Mouse (Mus musculus): ENCODE data around the gene Ubr1.
"Not testable (repeated sequence)": the region's sequence is repeated elsewhere in the genome, so short reads cannot be mapped to it uniquely, and the experiment has no call there.

Ubr1 gene

DNA sequence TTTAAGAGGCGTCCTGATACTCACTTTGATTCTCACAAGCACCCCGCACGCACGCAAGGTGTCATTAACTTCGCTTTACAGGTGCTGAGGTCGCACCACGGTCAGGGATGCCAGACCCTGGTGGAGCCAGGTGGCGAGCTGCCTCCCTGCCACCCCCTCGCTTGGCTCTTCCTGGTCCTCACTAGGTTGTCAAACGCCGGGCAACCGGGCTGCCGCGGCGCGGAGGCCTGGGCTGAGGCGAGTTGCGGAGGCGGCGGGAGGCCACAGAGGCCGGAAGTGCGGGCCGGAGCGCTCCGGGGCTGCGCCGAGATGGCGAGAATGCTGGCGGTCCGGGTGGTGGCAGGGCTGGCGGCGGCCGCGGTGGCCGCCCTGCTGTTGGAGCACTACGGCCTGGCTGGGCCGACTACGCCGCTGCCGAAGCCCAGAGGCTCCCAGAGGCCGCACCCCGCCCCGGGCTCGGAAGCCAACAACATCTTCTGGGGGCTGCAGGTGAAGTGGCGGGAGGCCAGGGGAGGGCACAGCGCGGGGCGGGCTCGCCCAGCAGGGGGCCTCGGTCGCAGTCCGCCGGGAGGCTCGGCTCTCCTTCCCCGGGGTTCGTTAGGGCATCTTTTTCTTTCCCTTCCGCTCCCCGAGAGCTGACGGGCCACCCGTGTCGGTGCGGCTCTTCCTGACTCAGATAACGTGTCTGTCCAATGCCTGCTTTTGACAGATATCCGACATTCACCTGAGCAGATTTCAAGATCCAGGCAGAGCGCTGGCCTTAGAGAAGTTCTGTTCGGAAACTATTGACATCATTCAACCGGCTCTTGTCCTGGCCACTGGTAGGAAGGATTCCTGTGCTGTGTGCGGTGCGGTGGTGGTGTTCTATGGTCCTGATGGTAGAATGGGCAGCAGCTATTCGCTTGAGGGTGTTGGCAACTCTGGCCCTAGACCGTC lies 6.7 kb upstream of the Ubr1 start, which contains the start of gene Tmem62:
TSS of gene Tmem62 (plus strand) at position 28 of the 936 bp plus-strand sequence.
- ATAC-seq (ENCODE audit: insufficient number of reproducible peaks, low FRiP score, low TSS enrichment): peak; percentile 80

DNA sequence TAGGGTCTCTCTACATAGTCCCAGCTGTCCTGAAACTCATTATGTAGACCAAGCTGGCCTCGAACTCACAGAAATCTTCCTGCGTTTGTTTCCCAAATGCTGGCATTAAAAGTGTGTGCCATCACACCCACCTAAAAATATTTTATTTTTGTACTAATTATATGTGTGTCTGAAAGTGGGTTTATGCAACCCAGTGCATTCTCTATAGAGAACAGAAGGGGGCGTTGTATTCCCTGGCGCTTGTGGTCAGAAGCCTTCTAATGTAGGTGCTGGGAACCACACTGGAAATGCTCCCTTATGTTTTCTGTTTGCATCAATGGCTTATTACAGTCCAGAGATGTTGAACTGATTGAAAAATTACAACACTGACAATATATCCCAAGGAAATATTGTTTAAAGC lies 5.8 kb upstream of the Ubr1 start:
- no peak for ATAC-seq (ENCODE audit: insufficient number of reproducible peaks, low FRiP score, low TSS enrichment)

DNA sequence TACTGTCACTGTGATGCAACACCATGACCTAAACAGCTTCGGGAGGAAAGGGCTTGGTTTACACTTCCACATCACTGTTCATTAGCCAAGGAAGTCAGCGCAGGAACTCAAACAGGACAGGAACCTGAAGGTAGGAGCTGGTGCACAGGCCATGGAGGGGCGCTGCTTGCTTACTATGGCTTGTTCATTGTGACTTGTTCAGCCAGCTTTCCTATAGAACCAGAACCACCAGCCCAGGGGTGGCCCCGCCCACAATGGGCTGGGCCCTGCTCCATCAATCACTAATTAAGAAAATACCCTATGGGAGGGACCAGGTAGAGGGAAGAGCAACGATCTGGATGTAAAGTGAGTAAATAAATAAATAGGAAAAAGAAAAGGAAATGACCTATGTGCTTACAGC lies 2.4 kb upstream of the Ubr1 start:
- no peak for ATAC-seq (ENCODE audit: insufficient number of reproducible peaks, low FRiP score, low TSS enrichment)

DNA sequence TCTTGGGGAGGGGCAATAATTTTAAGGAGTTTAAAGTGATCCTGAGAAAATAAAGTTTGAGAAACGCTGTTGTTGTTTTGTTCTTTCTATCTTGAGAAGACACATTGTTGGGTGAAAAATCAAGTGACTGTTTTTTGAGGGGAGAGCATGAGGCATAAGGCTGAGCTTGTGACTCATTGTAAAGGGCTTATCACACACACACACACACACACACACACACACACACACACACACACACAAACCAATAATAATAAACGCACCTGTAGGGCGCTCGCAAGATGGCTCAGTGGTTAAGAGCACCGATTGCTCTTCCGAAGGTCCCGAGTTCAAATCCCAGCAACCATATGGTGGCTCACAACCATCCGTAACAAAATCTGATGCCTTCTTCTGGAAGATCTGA lies 1.7 kb upstream of the Ubr1 start:
- not testable (repeated sequence) for ATAC-seq (ENCODE audit: insufficient number of reproducible peaks, low FRiP score, low TSS enrichment)

DNA sequence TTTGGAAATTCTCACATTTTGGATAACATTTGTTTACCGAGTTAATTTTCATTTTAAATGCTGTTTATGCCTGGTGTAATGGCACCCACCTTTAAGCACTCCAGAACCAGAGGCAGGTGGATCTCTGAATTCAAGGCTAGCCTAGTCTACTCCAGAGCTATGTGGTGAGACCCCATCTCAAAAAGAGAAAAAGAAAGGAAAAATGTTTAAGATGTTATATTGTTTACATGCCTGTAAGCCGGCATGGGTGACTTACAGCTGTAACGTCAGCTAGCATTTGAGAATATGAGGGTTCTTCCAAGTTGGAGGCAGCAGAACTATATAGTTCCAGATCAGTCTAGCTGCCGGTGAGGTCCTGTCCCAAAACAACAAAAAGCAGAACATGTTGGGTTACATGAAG lies 1.3 kb upstream of the Ubr1 start:
- no peak for ATAC-seq (ENCODE audit: insufficient number of reproducible peaks, low FRiP score, low TSS enrichment)

DNA sequence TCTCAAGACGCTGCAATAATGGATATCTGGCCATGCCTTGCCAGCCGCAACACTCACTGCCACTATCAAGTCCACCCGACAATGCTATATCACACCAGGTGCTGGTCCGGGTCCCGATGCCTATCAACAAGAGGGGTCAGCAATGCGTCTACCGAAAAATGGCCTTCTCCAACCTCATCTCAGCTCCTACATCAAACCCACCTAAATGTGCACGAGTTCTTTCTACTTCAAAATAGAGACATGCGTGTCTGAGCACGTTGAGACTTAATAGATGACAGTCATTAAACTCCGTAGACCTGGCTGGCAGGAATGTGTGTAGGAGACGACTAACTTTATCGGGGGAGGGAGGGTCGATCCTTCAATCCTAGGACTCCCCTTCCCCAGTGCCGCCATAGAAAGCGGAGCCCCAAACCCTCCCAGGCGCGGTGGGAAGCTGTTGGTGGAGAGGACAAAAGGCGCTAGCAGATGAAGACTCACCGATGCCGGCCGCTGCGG lies 423 bp downstream of the Ubr1 start:
- ATAC-seq (ENCODE audit: insufficient number of reproducible peaks, low FRiP score, low TSS enrichment): peak; percentile 8; the same call in 1 of the 2 replicates

DNA sequence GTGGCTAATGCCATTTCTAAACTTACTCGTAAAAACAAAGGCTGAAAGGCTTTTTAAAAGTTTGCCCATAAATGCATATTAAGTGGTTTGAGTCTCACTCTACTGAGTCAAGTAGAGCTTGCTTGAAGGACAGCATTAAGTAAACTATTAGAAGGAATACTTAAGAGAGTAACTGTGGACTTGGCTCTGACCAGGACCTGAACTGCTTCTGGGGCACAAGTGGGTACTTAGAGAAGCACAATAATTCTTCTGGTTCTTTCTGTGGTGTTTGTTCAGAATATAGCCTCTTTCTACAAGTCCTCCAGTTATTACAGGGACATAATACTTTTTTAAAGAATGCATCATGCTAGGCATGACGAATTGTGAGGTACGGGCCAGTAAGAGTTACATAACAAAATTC lies 5.0 kb downstream of the Ubr1 start:
- no peak for ATAC-seq (ENCODE audit: insufficient number of reproducible peaks, low FRiP score, low TSS enrichment)

DNA sequence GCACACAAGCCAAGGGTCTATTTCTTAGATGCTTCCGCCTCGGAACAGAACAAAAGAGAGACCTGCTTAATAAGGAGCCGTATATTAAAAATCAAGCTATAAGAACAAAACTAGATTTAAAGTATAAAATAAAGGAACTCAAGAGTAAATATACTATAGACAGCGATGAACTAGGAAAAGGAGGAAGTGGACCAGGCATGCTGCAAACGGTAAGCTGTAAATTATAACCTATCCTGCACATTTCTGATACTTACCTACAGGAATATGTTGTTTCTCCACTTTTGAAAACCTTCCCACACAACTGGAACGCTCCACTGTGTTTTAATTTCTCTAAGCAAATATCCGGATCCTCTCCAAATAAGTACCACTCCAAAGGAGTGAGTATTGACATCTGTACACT lies 7.4 kb downstream of the Ubr1 start:
- ATAC-seq (ENCODE audit: insufficient number of reproducible peaks, low FRiP score, low TSS enrichment): no peak

DNA sequence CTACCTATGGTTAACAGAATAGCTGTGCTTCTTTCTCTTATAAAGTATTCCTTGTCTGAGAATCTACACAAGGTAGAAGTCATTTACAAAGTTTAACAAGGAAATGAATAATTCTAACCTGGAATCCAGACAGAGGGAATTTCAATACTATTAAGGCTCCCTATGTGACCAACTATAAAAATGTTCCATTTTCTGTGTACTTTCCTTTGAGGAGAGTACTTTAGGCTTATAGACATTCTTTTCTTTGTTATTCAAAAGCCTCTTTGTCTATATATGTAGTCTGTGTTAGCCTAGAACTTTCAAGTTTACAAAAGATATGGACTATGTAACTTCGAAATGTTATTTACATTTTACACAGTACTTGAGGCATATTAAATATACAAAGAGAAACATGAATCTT lies 10.3 kb downstream of the Ubr1 start:
- ATAC-seq (ENCODE audit: insufficient number of reproducible peaks, low FRiP score, low TSS enrichment): no peak

DNA sequence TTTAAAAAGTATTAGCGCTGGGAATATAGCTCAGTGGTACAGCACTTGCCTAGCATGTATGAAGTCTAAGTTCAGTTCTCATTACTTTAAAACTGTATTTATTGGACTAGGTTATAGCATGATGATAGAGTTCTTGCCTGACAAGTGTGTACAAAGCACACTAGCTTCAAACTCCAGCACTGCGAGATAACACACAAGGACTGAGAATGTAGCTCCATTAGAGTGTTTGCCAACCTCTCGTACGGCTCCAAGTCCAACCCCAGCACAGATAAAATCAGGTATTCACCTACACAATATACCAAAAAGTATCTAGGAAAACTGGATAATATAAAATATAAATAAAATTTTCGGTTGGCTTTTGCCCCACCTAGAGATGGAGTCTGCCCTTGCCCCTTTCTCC lies 10.7 kb downstream of the Ubr1 start:
- ATAC-seq (ENCODE audit: insufficient number of reproducible peaks, low FRiP score, low TSS enrichment): no peak

DNA sequence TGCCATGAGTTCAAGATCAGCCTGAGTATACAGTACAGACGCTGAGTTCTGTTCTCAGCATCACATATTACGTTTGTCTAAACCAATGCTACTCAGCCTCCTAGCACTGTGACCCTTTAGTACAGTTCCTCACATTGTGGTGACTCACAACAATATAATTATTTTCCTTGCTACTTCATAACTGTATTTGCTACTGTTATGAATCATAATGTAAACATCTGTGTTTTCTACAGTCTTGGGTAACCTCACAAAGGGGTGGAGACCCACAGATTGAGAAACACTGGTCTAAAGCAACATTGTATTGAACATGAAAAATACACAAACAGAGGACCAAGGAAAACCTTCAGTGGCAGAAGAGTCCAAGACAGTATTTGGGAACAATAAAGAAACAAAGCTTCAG lies 11.2 kb downstream of the Ubr1 start:
- no peak for ATAC-seq (ENCODE audit: insufficient number of reproducible peaks, low FRiP score, low TSS enrichment)

DNA sequence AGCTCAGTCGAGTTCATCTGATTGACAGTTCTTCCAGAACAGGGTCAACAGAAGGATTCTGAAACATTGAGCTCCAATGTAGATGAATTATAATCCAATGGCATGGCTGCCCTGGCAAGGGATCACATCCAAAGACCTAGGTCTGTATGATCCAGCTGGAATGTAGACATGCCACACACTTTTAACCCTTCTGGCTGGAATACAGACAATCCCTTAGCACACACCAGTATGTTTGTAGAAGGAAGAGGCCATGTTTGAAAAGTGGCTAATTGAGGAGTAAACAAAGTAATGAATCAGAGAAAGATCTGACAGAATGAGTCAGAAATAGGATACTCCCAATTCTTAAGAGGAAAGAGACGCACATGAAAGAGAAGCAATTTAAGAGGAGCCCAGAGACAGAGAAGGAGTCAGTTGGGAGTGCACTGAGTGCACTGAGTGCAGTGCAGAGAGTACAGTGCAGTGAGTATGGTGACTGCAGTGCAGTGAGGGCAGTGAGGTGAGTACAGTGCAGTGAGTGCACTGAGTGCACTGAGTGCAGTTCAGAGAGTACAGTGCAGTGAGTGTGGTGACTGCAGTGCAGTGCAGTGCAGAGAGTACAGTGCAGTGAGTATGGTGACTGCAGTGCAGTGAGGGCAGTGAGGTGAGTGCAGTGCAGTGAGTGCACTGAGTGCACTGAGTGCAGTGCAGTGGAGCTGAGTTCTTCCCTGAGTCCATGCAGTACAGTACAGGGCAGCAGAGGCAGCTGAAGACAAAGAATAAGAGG lies 18.2 kb downstream of the Ubr1 start:
- ATAC-seq (ENCODE audit: insufficient number of reproducible peaks, low FRiP score, low TSS enrichment): no peak

DNA sequence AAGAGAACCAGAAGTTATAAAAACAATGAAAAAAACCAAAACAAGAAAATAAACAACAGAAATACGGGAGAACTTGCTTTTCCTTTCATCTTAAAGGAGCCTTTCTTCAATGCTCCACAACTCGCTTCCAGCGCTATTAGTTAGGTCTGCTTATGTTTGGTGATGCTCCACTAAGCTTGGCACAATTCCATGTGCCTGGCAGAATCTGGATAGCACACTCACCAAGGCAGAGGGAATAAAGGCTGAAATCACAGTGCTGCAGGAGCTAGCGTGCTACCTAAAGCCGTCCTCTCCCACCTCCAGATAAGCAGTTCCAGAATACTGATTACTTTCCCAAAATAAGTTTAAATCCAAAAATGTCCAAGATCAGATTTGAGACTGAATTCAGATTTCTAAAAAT lies 19.3 kb downstream of the Ubr1 start:
- ATAC-seq (ENCODE audit: insufficient number of reproducible peaks, low FRiP score, low TSS enrichment): no peak

DNA sequence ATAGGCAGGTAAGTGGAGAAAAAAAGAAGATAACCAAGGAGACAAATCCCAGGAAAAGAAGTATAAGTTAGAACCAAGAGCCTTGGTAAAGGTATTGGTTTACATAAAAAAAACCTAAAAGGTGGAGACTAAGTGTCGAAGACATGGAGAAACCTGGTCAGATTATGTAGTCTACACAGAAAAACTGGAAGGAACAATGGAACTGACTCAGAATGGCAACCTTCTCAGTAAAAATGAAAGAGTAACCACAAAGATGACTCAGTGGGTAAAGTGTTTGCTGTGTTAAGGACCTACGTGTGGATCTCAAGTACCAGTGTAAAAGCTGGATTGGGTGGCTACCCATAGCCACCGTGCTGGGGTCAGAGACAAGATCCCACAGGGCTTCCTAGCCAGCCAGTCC lies 37.5 kb downstream of the Ubr1 start:
- ATAC-seq (ENCODE audit: insufficient number of reproducible peaks, low FRiP score, low TSS enrichment): no peak

DNA sequence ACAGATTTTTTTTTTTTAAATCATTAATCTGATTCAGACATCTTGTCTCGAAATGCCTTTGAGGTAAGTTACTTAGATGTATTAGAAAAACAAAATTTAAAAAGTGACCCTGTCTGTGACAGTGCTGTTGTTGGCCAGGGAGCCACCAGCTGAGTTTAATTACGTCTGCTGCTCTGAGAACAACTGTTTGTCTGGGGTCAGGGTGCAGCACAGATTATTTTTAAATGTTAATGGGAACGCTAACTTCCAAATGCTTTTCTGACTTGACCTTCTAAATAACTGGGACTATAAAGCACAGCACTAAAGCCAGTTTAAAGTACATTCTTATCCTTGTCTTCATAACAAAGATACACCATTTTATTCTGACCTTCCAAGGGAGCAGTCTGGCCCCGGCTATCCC lies 61.0 kb downstream of the Ubr1 start:
- no peak for ATAC-seq (ENCODE audit: insufficient number of reproducible peaks, low FRiP score, low TSS enrichment)

DNA sequence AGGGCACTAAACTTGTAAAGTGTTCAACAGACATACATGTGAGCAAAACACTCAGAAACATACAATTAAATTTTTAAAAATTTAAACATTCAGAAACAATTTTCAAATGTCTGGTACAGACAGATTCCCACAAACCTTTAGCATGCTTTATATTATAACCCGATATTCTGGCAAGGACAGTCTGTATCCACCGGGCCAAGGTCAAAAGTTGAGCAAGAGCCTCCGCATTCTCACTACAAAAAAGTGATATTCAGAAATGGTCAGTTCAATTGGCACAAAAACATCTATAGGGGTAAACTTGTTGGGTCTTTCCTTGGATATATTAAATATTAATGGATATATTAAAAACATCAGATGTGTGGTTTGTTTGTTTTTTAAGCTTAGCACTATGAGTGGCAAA lies 74.2 kb downstream of the Ubr1 start:
- ATAC-seq (ENCODE audit: insufficient number of reproducible peaks, low FRiP score, low TSS enrichment): no peak

DNA sequence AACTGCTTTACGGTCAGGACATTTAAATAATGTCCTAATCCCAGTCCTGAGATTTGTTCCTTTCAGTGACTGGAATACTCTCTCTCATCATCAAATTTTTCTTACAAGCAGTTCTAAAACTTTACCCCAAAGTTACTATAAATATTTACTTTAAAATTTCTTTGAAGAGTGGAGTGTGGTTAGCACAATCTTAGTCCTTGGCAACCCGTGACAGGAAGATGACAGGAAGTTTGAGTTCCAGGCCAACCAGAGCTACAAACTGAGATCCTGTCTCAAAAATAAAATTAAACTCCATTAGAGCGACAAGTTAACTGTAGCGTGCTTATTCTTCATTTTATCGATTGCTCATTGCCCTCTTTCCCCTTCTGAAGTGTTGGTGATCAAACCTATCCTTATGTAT lies 82.9 kb downstream of the Ubr1 start:
- no peak for ATAC-seq (ENCODE audit: insufficient number of reproducible peaks, low FRiP score, low TSS enrichment)

DNA sequence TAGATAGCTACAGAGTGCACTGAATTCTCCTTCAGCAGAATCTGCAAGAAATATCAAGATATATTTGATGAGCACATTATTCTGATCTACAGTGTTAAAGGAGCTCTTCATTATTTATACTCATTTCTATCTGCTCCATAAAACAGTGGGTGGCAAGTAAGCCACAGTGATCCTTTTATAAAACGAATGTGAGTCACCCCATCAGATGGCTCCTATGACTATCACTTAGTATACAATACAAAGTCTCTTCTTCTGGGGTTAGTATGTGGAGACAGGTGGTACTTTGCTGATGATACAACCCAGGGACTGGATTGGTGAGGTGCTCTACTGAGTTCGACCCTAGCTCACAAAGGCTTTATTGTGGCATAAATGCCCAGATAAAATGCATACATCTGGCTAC lies 97.3 kb downstream of the Ubr1 start:
- ATAC-seq (ENCODE audit: insufficient number of reproducible peaks, low FRiP score, low TSS enrichment): no peak

DNA sequence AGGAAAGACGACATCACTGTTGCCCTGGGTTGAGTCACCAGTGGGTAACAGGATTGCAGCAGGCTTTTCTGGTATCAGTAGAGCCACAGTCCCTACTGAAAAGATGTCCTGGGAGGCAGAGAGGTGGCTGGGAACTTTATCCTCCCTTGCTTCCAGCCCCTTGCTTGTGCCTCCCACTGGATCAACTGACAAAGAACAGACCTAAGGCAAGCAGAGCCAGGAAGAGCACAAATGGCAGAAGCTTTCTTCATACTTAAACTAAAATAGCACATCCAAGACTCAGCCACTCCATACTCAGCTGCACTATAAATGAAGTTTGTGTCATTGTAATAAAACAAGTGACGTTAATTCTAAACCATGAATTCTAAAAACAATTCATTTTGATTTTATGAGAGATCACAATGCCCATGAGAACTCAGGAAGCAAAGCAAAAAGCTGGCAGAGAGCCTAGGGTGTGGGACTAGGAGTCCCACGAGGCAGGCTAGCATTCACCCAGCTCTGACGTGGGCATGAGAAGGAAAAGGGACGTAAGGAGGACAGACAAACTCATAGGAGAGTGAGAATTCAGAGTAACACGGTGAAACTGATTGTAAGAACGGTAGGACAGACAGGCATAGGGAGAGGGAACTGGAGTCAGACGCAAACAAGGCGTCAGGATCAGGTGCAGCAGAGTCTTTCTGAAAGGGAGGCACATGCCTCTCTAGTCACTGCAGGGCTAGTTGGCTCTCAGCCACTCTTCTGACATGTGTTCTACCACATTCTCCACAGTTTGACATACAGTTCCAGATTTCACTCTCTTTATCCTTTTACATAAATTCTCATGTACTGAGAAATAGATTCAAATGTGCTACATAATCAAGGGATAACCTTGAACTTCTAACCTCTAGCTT lies 98.8 kb downstream of the Ubr1 start:
- ATAC-seq (ENCODE audit: insufficient number of reproducible peaks, low FRiP score, low TSS enrichment): no peak

DNA sequence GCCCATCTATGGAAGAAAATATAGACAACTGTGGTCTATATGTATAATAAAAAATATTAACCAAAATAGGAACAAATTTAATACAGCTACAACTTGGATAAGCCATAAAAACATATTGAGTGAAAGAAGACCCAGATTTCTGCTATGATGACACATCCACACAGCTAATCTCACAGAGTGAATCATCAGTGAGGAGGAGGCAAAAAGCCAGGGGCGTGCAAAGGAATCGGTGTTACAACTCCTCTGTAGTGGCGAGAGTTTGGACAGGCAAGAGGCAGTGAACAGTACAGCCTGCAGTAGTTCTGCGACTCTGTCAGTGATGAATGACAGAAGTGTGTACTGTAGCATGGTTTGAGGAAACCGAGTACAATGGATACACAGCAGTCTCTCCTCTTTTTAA lies 103.2 kb downstream of the Ubr1 start:
- ATAC-seq (ENCODE audit: insufficient number of reproducible peaks, low FRiP score, low TSS enrichment): no peak

All from cerebellum, adult (tissue).